Mouse (Mus musculus): ENCODE measurements at regions not wholly inside any gene's neighbourhood (a gene's known extent, or its start where the extent isn't known, plus 50 kb on each side); places are given as distances from the start of the nearest gene placed in this dataset.
A peak's percentile ranks its signal among the peaks of the same experiment; 100 is the strongest.

GRCm38 (mm10) chr6:50806376-50807077 is 152.3 kb upstream of the Npvf start:
- Histone ChIP-seq H3K4me2 (ENCODE audit: low read depth, low read length) (no peak overlapping the region), H3K4me1 (ENCODE audit: control insufficient read depth, insufficient read depth, low read length) (peaks cover 6% of the 10 kb centered on the region), H3K4me3 (ENCODE audit: low read depth, low read length) (no peak overlapping the region), H3K27me3 (ENCODE audit: control insufficient read depth, insufficient read depth, low read length) (no peaks in the 10 kb centered on the region), H3K9ac (replicated peaks; ENCODE audit: low read length) (no peak overlapping the region), H3K27ac (replicated peaks; ENCODE audit: low read depth, low read length) (no peak overlapping the region), H3K36me3 (replicated peaks; ENCODE audit: control insufficient read depth, insufficient read depth, low read depth, low read length) (no peaks in the 10 kb centered on the region), H3K9me3 (replicated peaks; ENCODE audit: control insufficient read depth, low read length) (no peaks in the 10 kb centered on the region)
- WGBS, result 16% methylated on average over 7 of the region's 7 CpGs
- peak; percentile 40; the same call in 1 of the 2 replicates for ATAC-seq (replicated peaks; ENCODE audit: insufficient number of reproducible peaks, low FRiP score, low TSS enrichment, low read depth)
- DNase-seq (ENCODE audit: low spot score), result peak; percentile 72

- DNase-seq (ENCODE audit: low spot score) (no peak), ATAC-seq (replicated peaks; ENCODE audit: insufficient number of reproducible peaks, low FRiP score, low TSS enrichment, low read depth) (no peak)
- Histone ChIP-seq H3K36me3 (replicated peaks; ENCODE audit: control insufficient read depth, insufficient read depth, low read depth, low read length) (no peaks in the 10 kb centered on the region), H3K4me2 (ENCODE audit: low read depth, low read length) (no peak overlapping the region), H3K9me3 (replicated peaks; ENCODE audit: control insufficient read depth, low read length) (no peaks in the 10 kb centered on the region), H3K27me3 (ENCODE audit: control insufficient read depth, insufficient read depth, low read length) (no peaks in the 10 kb centered on the region), H3K4me1 (ENCODE audit: control insufficient read depth, insufficient read depth, low read length) (peaks cover 6% of the 10 kb centered on the region), H3K27ac (replicated peaks; ENCODE audit: low read depth, low read length) (no peak overlapping the region), H3K4me3 (ENCODE audit: low read depth, low read length) (no peak overlapping the region), H3K9ac (replicated peaks; ENCODE audit: low read length) (0 out of 2 replicates have a peak overlapping the region, but pooled peaks have one; percentile 2)
- WGBS, result 68% methylated on average over 19 of the region's 19 CpGs
Measured at GRCm38 (mm10) chr6:50807187-50808012, 153.2 kb upstream of the Npvf start.

GRCm38 (mm10) chr6:50808126-50808525 is 153.9 kb upstream of the Npvf start:
- Histone ChIP-seq H3K9me3 (replicated peaks; ENCODE audit: control insufficient read depth, low read length) (no peaks in the 10 kb centered on the region), H3K4me3 (ENCODE audit: low read depth, low read length) (no peak overlapping the region), H3K27ac (replicated peaks; ENCODE audit: low read depth, low read length) (no peak overlapping the region), H3K4me2 (ENCODE audit: low read depth, low read length) (no peak overlapping the region), H3K36me3 (replicated peaks; ENCODE audit: control insufficient read depth, insufficient read depth, low read depth, low read length) (no peaks in the 10 kb centered on the region), H3K9ac (replicated peaks; ENCODE audit: low read length) (no peak overlapping the region), H3K4me1 (ENCODE audit: control insufficient read depth, insufficient read depth, low read length) (peaks cover 6% of the 10 kb centered on the region), H3K27me3 (ENCODE audit: control insufficient read depth, insufficient read depth, low read length) (no peaks in the 10 kb centered on the region)
- ATAC-seq (replicated peaks; ENCODE audit: insufficient number of reproducible peaks, low FRiP score, low TSS enrichment, low read depth) (no peak), DNase-seq (ENCODE audit: low spot score) (peak; percentile 91)
- 14% methylated on average over 4 of the region's 4 CpGs for WGBS

GRCm38 (mm10) chr6:50808811-50809668 is 154.8 kb upstream of the Npvf start:
- H3K4me2 ChIP-seq (ENCODE audit: low read depth, low read length), result no peak overlapping the region
- no peaks in the 10 kb centered on the region for H3K9me3 ChIP-seq (replicated peaks; ENCODE audit: control insufficient read depth, low read length)
- H3K9ac ChIP-seq (replicated peaks; ENCODE audit: low read length), result no peak overlapping the region; the same call in none of the 2 replicates
- H3K27ac ChIP-seq (replicated peaks; ENCODE audit: low read depth, low read length), result peak overlapping the region; percentile 77
- H3K4me1 ChIP-seq (ENCODE audit: control insufficient read depth, insufficient read depth, low read length), result peaks cover 6% of the 10 kb centered on the region
- DNase-seq (ENCODE audit: low spot score) (no peak), ATAC-seq (replicated peaks; ENCODE audit: insufficient number of reproducible peaks, low FRiP score, low TSS enrichment, low read depth) (no peak)
- H3K36me3 ChIP-seq (replicated peaks; ENCODE audit: control insufficient read depth, insufficient read depth, low read depth, low read length), result no peaks in the 10 kb centered on the region
- WGBS, result 39% methylated on average over 24 of the region's 24 CpGs
- no peak overlapping the region for H3K4me3 ChIP-seq (ENCODE audit: low read depth, low read length)
- H3K27me3 ChIP-seq (ENCODE audit: control insufficient read depth, insufficient read depth, low read length), result no peaks in the 10 kb centered on the region

- Histone ChIP-seq H3K9ac (replicated peaks; ENCODE audit: low read length) (no peak overlapping the region; the same call in 1 of the 2 replicates), H3K36me3 (replicated peaks; ENCODE audit: control insufficient read depth, insufficient read depth, low read depth, low read length) (no peaks in the 10 kb centered on the region), H3K4me2 (ENCODE audit: low read depth, low read length) (no peak overlapping the region), H3K27me3 (ENCODE audit: control insufficient read depth, insufficient read depth, low read length) (no peaks in the 10 kb centered on the region), H3K9me3 (replicated peaks; ENCODE audit: control insufficient read depth, low read length) (no peaks in the 10 kb centered on the region), H3K4me1 (ENCODE audit: control insufficient read depth, insufficient read depth, low read length) (peaks cover 6% of the 10 kb centered on the region), H3K27ac (replicated peaks; ENCODE audit: low read depth, low read length) (peak overlapping the region; percentile 77), H3K4me3 (ENCODE audit: low read depth, low read length) (no peak overlapping the region)
- WGBS, result 12% methylated on average over 4 of the region's 4 CpGs
- ATAC-seq (replicated peaks; ENCODE audit: insufficient number of reproducible peaks, low FRiP score, low TSS enrichment, low read depth), result no peak
- DNase-seq (ENCODE audit: low spot score), result no peak
Measured at GRCm38 (mm10) chr6:50809669-50809983, 155.4 kb upstream of the Npvf start.

- DNase-seq (ENCODE audit: low spot score) (no peak), ATAC-seq (replicated peaks; ENCODE audit: insufficient number of reproducible peaks, low FRiP score, low TSS enrichment, low read depth) (no peak)
- Histone ChIP-seq H3K27me3 (ENCODE audit: control insufficient read depth, insufficient read depth, low read length) (no peaks in the 10 kb centered on the region), H3K4me3 (ENCODE audit: low read depth, low read length) (no peak overlapping the region), H3K9ac (replicated peaks; ENCODE audit: low read length) (no peak overlapping the region), H3K4me2 (ENCODE audit: low read depth, low read length) (no peak overlapping the region), H3K36me3 (replicated peaks; ENCODE audit: control insufficient read depth, insufficient read depth, low read depth, low read length) (no peaks in the 10 kb centered on the region), H3K9me3 (replicated peaks; ENCODE audit: control insufficient read depth, low read length) (no peaks in the 10 kb centered on the region), H3K27ac (replicated peaks; ENCODE audit: low read depth, low read length) (no peak overlapping the region), H3K4me1 (ENCODE audit: control insufficient read depth, insufficient read depth, low read length) (no peaks in the 10 kb centered on the region; the same call in 1 of the 2 replicates)
- 52% methylated on average over 10 of the region's 10 CpGs for WGBS
Measured at GRCm38 (mm10) chr6:50814936-50815500, 160.8 kb upstream of the Npvf start.

- H3K9me3 ChIP-seq (replicated peaks; ENCODE audit: control insufficient read depth, low read length), result no peaks in the 10 kb centered on the region
- ATAC-seq (replicated peaks; ENCODE audit: insufficient number of reproducible peaks, low FRiP score, low TSS enrichment, low read depth), result no peak
- DNase-seq (ENCODE audit: low spot score), result no peak
- no peaks in the 10 kb centered on the region; the same call in 1 of the 2 replicates for H3K4me1 ChIP-seq (ENCODE audit: control insufficient read depth, insufficient read depth, low read length)
- no peak overlapping the region for H3K4me2 ChIP-seq (ENCODE audit: low read depth, low read length)
- H3K27ac ChIP-seq (replicated peaks; ENCODE audit: low read depth, low read length), result peak overlapping the region; percentile 28; the same call in 1 of the 2 replicates
- H3K36me3 ChIP-seq (replicated peaks; ENCODE audit: control insufficient read depth, insufficient read depth, low read depth, low read length), result no peaks in the 10 kb centered on the region
- 68% methylated on average over 8 of the region's 8 CpGs for WGBS
- no peaks in the 10 kb centered on the region for H3K27me3 ChIP-seq (ENCODE audit: control insufficient read depth, insufficient read depth, low read length)
- H3K4me3 ChIP-seq (ENCODE audit: low read depth, low read length), result no peak overlapping the region
- no peak overlapping the region for H3K9ac ChIP-seq (replicated peaks; ENCODE audit: low read length)
Measured at GRCm38 (mm10) chr6:50815579-50815978, 161.3 kb upstream of the Npvf start.

Measured in embryonic facial prominence, embryonic 11.5 days (tissue).